Mouse (Mus musculus) liver, embryonic 16.5 days (tissue): Measurements from ENCODE around the gene Mbtps1. TPM values are rescaled to one million over a fixed set of nuclear protein-coding genes. Genes with fewer than 3 reads are reported as not detected.

Experiments
- ATAC-seq: fragments of 200-750 bp; cut with Nextera tagmentation; 2 replicates; pipeline ENCODE4 v1.8.0; 2017; ENCODE audit warnings: low read depth, mild to moderate bottlenecking, moderate number of reproducible peaks, moderate library complexity
- H3K27ac ChIP-seq: fragments of 300-500 bp; sonication (generic); 2 replicates; pipeline ENCODE4 v1.5.1; 2014; ENCODE audit warnings: mild to moderate bottlenecking, low read length
- H3K27me3 ChIP-seq: fragments of 300-500 bp; sonication (generic); 2 replicates; pipeline ENCODE4 v1.6.1; 2014; ENCODE audit warnings: low read depth, low read length, mixed read lengths; ENCODE audit not compliant: control insufficient read depth, insufficient read depth
- H3K36me3 ChIP-seq: fragments of 300-500 bp; sonication (generic); 2 replicates; pipeline ENCODE4 v1.6.1; 2014; ENCODE audit warnings: mild to moderate bottlenecking; ENCODE audit not compliant: control insufficient read depth, insufficient read depth
- H3K4me1 ChIP-seq: fragments of 300-500 bp; sonication (generic); 2 replicates; pipeline ENCODE4 v1.6.1; 2014; ENCODE audit warnings: low read depth, low read length, mixed read lengths; ENCODE audit not compliant: control insufficient read depth
- H3K4me2 ChIP-seq: fragments of 300-500 bp; sonication (generic); 2 replicates; pipeline ENCODE4 v1.6.1; 2014; ENCODE audit warnings: low read depth, low read length, mixed read lengths
- H3K4me3 ChIP-seq: fragments of 300-500 bp; sonication (generic); 2 replicates; pipeline ENCODE4 v1.5.1; 2014; ENCODE audit warnings: low read depth, mild to moderate bottlenecking, low read length
- H3K9ac ChIP-seq: fragments of 300-500 bp; sonication (generic); 2 replicates; pipeline ENCODE4 v1.6.1; 2014; ENCODE audit warnings: low read depth, low read length
- H3K9me3 ChIP-seq: fragments of 300-500 bp; sonication (generic); replicated peaks from 2 replicates; pipeline ENCODE4 v1.6.1; 2016; ENCODE audit warnings: low read length; ENCODE audit not compliant: control insufficient read depth
- WGBS: fragments of 180-500 bp; shearing (Covaris S2); extraction: QIAGEN DNeasy Blood & Tissue Kit; methylation state at CpG from one replicate; pipeline ENCODE4 v1.1.7; 2014; ENCODE audit not compliant: insufficient replicate concordance; 5-methylcytosine and 5-hydroxymethylcytosine counted together
- polyA plus RNA-seq: library from polyadenylated mRNA; unstranded; fragments of >200 nt; fragmentation: Nextera tagmentation; extraction: Ambion mirVana; gene quantifications from 2 replicates; pipeline ENCODE4 v1.2.1, GENCODE M21; 2015

Mbtps1 gene
- polyA plus RNA-seq, 1 experiment from 2014 or later: 29.6 TPM

DNA sequence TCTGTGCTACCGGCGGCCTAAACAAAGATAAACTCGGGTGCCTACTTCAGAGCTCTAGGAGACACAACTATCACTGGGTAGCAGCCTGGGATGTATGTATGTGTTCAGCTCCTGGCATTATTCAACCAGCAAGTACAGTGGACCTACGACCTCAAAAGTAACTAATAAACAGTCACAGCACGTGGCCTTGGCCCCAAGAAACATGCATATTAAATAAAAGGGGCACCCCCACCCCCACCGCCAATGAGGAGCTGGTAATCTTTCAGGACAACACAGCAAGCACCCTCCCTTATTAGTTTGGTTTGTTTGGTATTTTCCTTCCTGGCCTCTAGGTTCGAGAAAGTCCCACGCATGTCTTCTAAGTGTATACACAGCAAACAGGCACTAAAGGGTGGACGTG is 9.7 kb upstream of the Mbtps1 start:
- Histone ChIP-seq H3K9me3 (no peaks in the 10 kb centered on the region), H3K27ac (no peak overlapping the region), H3K36me3 (peaks cover 20% of the 10 kb centered on the region), H3K27me3 (no peaks in the 10 kb centered on the region), H3K4me1 (peaks cover 12% of the 10 kb centered on the region), H3K4me2 (no peak overlapping the region), H3K4me3 (no peak overlapping the region), H3K9ac (no peak overlapping the region)
- WGBS: 77% methylated on average over 9 of the region's 9 CpGs
- ATAC-seq: no peak

DNA sequence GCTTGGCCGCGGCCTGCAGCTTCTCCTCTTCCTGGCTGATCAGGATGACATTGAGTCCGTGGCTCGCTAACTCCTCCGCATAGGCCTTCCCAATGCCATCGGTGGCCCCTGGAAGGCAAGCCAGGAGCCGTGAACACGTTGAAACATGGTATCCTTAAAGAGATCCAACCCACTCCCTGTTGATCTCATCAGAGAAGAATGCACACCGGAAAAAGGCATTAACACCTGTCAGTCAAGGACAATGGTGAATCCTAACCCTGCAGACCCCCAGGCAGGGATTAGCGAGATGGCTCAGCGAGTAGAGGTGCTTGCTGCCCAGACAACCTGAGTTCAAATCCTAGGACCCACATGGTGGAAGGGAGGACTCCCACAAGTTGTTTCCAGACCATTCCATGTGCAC is 7.8 kb upstream of the Mbtps1 start:
- H3K9ac ChIP-seq: no peak overlapping the region
- no peak overlapping the region for H3K4me2 ChIP-seq
- WGBS: 83% methylated on average over 11 of the region's 11 CpGs
- H3K4me3 ChIP-seq: no peak overlapping the region
- ATAC-seq: no peak
- no peaks in the 10 kb centered on the region for H3K9me3 ChIP-seq
- H3K27ac ChIP-seq: no peak overlapping the region
- H3K36me3 ChIP-seq: peaks cover 20% of the 10 kb centered on the region
- peaks cover 2% of the 10 kb centered on the region; the same call in 1 of the 2 replicates for H3K4me1 ChIP-seq
- H3K27me3 ChIP-seq: no peaks in the 10 kb centered on the region

GRCm38 (mm10) chr8:119563849-119564251 is 5.3 kb upstream of the Mbtps1 start:
- WGBS: 79% methylated on average over 14 of the region's 14 CpGs
- no peak for ATAC-seq

GRCm38 (mm10) chr8:119559402-119559720 is 826 bp upstream of the Mbtps1 start:
- peaks cover 4% of the 10 kb centered on the region for H3K36me3 ChIP-seq
- H3K27ac ChIP-seq: no peak overlapping the region; the same call in 1 of the 2 replicates
- H3K9me3 ChIP-seq: no peaks in the 10 kb centered on the region
- no peak for ATAC-seq
- H3K9ac ChIP-seq: peak overlapping the region; percentile 67
- peak overlapping the region; percentile 84 for H3K4me3 ChIP-seq
- peaks cover 26% of the 10 kb centered on the region for H3K4me1 ChIP-seq
- 80% methylated on average over 6 of the region's 6 CpGs for WGBS
- H3K27me3 ChIP-seq: no peaks in the 10 kb centered on the region
- peak overlapping the region; percentile 70 for H3K4me2 ChIP-seq

More at GRCm38 (mm10) chr8:119563849-119564251, 5.3 kb upstream of the Mbtps1 start:
- H3K4me1 ChIP-seq: peaks cover 5% of the 10 kb centered on the region
- H3K9me3 ChIP-seq: no peaks in the 10 kb centered on the region
- H3K4me2 ChIP-seq: no peak overlapping the region
- no peaks in the 10 kb centered on the region for H3K27me3 ChIP-seq
- peaks cover 20% of the 10 kb centered on the region for H3K36me3 ChIP-seq
- no peak overlapping the region for H3K27ac ChIP-seq
- no peak overlapping the region for H3K9ac ChIP-seq
- no peak overlapping the region for H3K4me3 ChIP-seq

- ATAC-seq: peak; percentile 88
- Histone ChIP-seq H3K9ac (peak overlapping the region; percentile 91), H3K9me3 (no peaks in the 10 kb centered on the region), H3K4me1 (peaks cover 35% of the 10 kb centered on the region), H3K27ac (peak overlapping the region; percentile 92), H3K27me3 (no peaks in the 10 kb centered on the region), H3K36me3 (no peaks in the 10 kb centered on the region), H3K4me2 (peak overlapping the region; percentile 70), H3K4me3 (peak overlapping the region; percentile 84)
- WGBS: under 1% methylated on average over 55 of the region's 55 CpGs
Observed at GRCm38 (mm10) chr8:119557821-119558602, 523 bp downstream of the Mbtps1 start.

DNA sequence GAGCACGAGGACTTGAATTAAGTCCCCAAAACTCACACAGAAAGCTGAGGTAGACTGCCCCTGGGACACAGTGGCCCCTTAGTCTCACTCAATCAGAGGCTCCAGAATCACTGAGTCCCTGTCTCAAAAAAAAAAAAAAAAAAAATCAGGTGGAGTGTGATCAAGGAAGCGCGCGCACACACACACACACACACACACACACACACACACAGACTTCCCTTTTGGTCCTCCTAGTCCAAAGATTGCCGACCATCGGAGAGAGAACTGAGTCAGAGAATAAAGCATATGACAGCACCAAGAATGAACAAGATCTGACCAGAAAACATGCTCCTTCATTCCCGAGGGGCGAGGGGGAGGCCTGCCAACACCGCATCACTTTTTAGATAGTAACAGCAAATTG is 1.4 kb downstream of the Mbtps1 start:
- Histone ChIP-seq H3K9me3 (no peaks in the 10 kb centered on the region), H3K4me2 (peak overlapping the region; percentile 70), H3K9ac (peak overlapping the region; percentile 91), H3K27ac (no peak overlapping the region; the same call in 1 of the 2 replicates), H3K36me3 (no peaks in the 10 kb centered on the region), H3K4me1 (peaks cover 41% of the 10 kb centered on the region), H3K27me3 (no peaks in the 10 kb centered on the region), H3K4me3 (peak overlapping the region; percentile 84)
- 52% methylated on average over 9 of the region's 9 CpGs for WGBS
- ATAC-seq: no peak

- H3K4me2 ChIP-seq: no peak overlapping the region
- no peak overlapping the region for H3K9ac ChIP-seq
- ATAC-seq: no peak
- H3K27me3 ChIP-seq: no peaks in the 10 kb centered on the region
- no peak overlapping the region for H3K4me3 ChIP-seq
- H3K4me1 ChIP-seq: peaks cover 41% of the 10 kb centered on the region
- 79% methylated on average over 6 of the region's 6 CpGs for WGBS
- no peaks in the 10 kb centered on the region for H3K36me3 ChIP-seq
- no peak overlapping the region for H3K27ac ChIP-seq
- no peaks in the 10 kb centered on the region for H3K9me3 ChIP-seq
Observed at GRCm38 (mm10) chr8:119555861-119556260, 2.7 kb downstream of the Mbtps1 start.

DNA sequence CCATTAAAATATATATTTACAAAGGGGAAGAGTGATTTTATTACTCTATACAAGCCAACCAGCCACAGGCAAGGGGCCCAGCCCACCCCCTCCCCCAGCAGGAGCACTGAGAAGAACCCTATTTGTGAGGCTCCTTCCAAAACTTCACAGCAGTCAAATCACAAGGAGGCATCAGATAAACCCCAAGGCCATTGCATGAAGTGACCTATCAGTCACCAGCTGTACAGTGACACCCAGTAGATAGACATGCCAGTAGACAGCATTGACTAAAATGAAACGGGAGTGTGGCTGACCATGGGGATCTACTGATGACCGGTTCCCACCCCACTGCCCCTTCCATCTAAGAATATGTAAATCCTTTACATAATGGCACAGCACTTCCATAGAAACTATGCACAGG is 5.6 kb downstream of the Mbtps1 start:
- WGBS: 35% methylated on average over 2 of the region's 2 CpGs
- Histone ChIP-seq H3K9ac (no peak overlapping the region), H3K4me1 (peaks cover 35% of the 10 kb centered on the region), H3K4me3 (no peak overlapping the region), H3K36me3 (no peaks in the 10 kb centered on the region), H3K9me3 (no peaks in the 10 kb centered on the region), H3K27ac (no peak overlapping the region), H3K27me3 (no peaks in the 10 kb centered on the region), H3K4me2 (no peak overlapping the region)
- ATAC-seq: peak; percentile 39; the same call in 1 of the 2 replicates

DNA sequence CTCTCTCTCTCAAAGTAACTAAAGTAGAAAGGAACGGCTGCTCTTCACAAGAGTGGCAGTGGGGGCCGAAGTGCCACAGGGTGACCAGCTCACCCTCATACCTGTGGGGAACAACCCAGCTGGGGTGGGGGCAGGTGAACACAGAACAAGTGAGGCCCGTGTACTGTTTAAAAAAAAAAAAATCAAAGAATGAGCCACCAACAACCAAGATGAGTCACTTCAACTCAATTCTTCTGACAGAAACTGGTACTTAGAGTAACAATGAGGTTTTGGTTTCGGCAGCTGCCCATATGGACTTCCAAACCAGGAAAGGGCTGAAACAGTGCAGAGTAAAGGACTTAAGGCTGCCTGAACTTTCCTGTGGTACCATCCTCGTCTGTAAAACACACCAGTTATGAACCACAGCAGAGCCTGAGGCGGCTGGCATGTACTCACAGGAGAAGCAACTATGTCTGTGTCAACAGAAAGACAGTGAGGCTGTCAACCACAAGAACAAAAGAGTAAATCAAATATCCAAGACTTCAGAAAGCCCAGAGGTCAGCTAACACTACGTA is 9.9 kb downstream of the Mbtps1 start:
- no peak overlapping the region for H3K4me2 ChIP-seq
- no peaks in the 10 kb centered on the region for H3K9me3 ChIP-seq
- no peak overlapping the region for H3K27ac ChIP-seq
- H3K4me1 ChIP-seq: peaks cover 10% of the 10 kb centered on the region
- no peak overlapping the region for H3K9ac ChIP-seq
- ATAC-seq: no peak
- no peaks in the 10 kb centered on the region for H3K27me3 ChIP-seq
- H3K4me3 ChIP-seq: no peak overlapping the region
- 66% methylated on average over 7 of the region's 7 CpGs for WGBS
- peaks cover 12% of the 10 kb centered on the region for H3K36me3 ChIP-seq
